Mouse (Mus musculus) embryonic facial prominence, embryonic 15.5 days (tissue): ENCODE measurements around the gene Ipo7. TPM values are rescaled to one million over a fixed set of nuclear protein-coding genes. Genes with fewer than 3 reads are reported as not detected.
"Not testable (repeated sequence)": the region's sequence is repeated elsewhere in the genome, so short reads cannot be mapped to it uniquely, and the experiment has no call there.

ENCODE experiments used
- ATAC-seq: fragments of 200-750 bp; cut with Nextera tagmentation; 2 replicates; pipeline ENCODE4 v1.8.0; 2017; ENCODE audit warnings: low read depth, moderate TSS enrichment; ENCODE audit not compliant: insufficient number of reproducible peaks, low FRiP score, low TSS enrichment
- H3K27ac ChIP-seq: fragments of 300-500 bp; sonication (generic); replicated peaks from 2 replicates; pipeline ENCODE4 v1.5.1; 2015; ENCODE audit warnings: mild to moderate bottlenecking, inconsistent platforms
- H3K27me3 ChIP-seq: fragments of 300-500 bp; sonication (generic); 2 replicates; pipeline ENCODE4 v1.6.1; 2015; ENCODE audit warnings: inconsistent platforms
- H3K36me3 ChIP-seq: fragments of 300-500 bp; sonication (generic); 2 replicates; pipeline ENCODE4 v1.6.1; 2015; ENCODE audit warnings: mild to moderate bottlenecking, inconsistent platforms
- H3K4me1 ChIP-seq: fragments of 300-500 bp; sonication (generic); 2 replicates; pipeline ENCODE4 v1.6.1; 2015; ENCODE audit warnings: inconsistent platforms
- H3K4me2 ChIP-seq: fragments of 300-500 bp; sonication (generic); replicated peaks from 2 replicates; pipeline ENCODE4 v1.6.1; 2015; ENCODE audit warnings: mild to moderate bottlenecking, inconsistent platforms
- H3K4me3 ChIP-seq: fragments of 300-500 bp; sonication (generic); replicated peaks from 2 replicates; pipeline ENCODE4 v1.5.1; 2015; ENCODE audit warnings: mild to moderate bottlenecking, inconsistent platforms
- H3K9ac ChIP-seq: fragments of 300-500 bp; sonication (generic); 2 replicates; pipeline ENCODE4 v1.6.1; 2015; ENCODE audit warnings: inconsistent platforms
- H3K9me3 ChIP-seq: fragments of 300-500 bp; sonication (generic); replicated peaks from 2 replicates; pipeline ENCODE4 v1.6.1; 2016; ENCODE audit warnings: inconsistent platforms
- WGBS: fragments of 180-500 bp; shearing (Covaris S2); methylation state at CpG from one replicate; pipeline ENCODE4 v1.1.7; 2015; 5-methylcytosine and 5-hydroxymethylcytosine counted together
- polyA plus RNA-seq: library from polyadenylated mRNA; unstranded; fragments of >200 nt; fragmentation: Nextera tagmentation; extraction: Ambion mirVana; gene quantifications from 2 replicates; pipeline ENCODE4 v1.2.1, GENCODE M21; 2015

The Ipo7 gene
- polyA plus RNA-seq, 1 experiment from 2014 or later = 39.5 TPM

DNA sequence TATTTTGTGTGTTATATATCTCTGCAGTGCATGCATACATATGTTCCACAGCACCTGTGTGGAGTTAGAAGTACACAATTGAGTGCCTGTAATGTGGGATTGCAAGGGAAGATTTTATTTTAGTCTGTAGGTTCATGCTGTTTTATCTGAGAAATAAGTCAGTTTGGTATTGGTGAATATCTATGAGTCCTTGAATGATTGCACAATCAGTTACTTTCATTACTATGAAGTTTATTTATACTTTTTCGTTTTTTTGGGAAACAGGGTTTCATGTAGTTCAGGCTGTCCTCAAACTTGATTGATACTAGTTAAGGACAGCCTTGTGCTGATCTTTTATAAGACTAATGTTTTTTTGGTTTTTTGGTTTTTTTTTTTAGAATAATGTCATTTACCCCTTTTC, 5.5 kb downstream of the Ipo7 start:
- 84% methylated on average over 1 of the region's 1 CpGs for WGBS
- no peak overlapping the region for H3K4me3 ChIP-seq
- H3K4me1 ChIP-seq = 0 out of 2 replicates have a peak, but pooled peaks cover 3% of the 10 kb centered on the region
- ATAC-seq = no peak
- H3K27me3 ChIP-seq = no peaks in the 10 kb centered on the region
- H3K9me3 ChIP-seq = no peaks in the 10 kb centered on the region
- H3K27ac ChIP-seq = no peak overlapping the region
- H3K36me3 ChIP-seq = peaks cover 6% of the 10 kb centered on the region; the same call in 1 of the 2 replicates
- H3K4me2 ChIP-seq = no peak overlapping the region
- no peak overlapping the region for H3K9ac ChIP-seq

GRCm38 (mm10) chr7:110026594-110026993, 8.5 kb downstream of the Ipo7 start:
- WGBS = 68% methylated on average over 2 of the region's 2 CpGs
- no peaks in the 10 kb centered on the region for H3K27me3 ChIP-seq
- H3K4me1 ChIP-seq = no peaks in the 10 kb centered on the region
- H3K9ac ChIP-seq = no peak overlapping the region
- no peaks in the 10 kb centered on the region for H3K9me3 ChIP-seq
- no peak overlapping the region for H3K4me3 ChIP-seq
- no peak overlapping the region for H3K4me2 ChIP-seq
- H3K27ac ChIP-seq = no peak overlapping the region
- peaks cover 28% of the 10 kb centered on the region for H3K36me3 ChIP-seq
- ATAC-seq = no peak

DNA sequence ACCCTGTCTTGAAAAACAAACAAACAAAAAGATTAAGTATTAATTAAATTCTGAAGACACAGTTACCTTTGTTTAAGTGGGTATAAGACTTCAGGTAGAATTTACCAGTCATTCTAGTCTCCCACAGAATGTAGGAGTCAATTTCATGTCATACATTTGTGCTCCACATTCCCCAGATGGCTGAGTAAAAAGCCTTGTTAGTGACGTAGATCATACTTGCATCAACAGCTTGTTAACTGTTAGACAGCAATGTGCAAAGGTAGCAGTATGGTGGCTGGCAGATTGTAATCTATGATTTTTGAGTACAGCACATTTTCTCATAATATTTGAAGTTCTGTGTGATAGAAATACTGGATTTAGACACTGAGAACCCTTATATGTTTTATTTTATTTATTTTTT, 10.8 kb downstream of the Ipo7 start:
- no peak overlapping the region for H3K4me2 ChIP-seq
- H3K36me3 ChIP-seq = peaks cover 46% of the 10 kb centered on the region
- WGBS = 47% methylated on average over 1 of the region's 1 CpGs
- ATAC-seq = no peak
- H3K4me3 ChIP-seq = no peak overlapping the region
- H3K27ac ChIP-seq = no peak overlapping the region
- no peaks in the 10 kb centered on the region for H3K4me1 ChIP-seq
- no peak overlapping the region for H3K9ac ChIP-seq
- H3K9me3 ChIP-seq = no peaks in the 10 kb centered on the region
- H3K27me3 ChIP-seq = no peaks in the 10 kb centered on the region

- H3K27ac ChIP-seq = no peak overlapping the region
- H3K27me3 ChIP-seq = no peaks in the 10 kb centered on the region
- 62% methylated on average over 3 of the region's 3 CpGs for WGBS
- no peak for ATAC-seq
- no peaks in the 10 kb centered on the region for H3K4me1 ChIP-seq
- H3K9ac ChIP-seq = no peak overlapping the region
- H3K4me2 ChIP-seq = no peak overlapping the region
- peaks cover 48% of the 10 kb centered on the region for H3K36me3 ChIP-seq
- no peaks in the 10 kb centered on the region for H3K9me3 ChIP-seq
- no peak overlapping the region for H3K4me3 ChIP-seq
Measured at GRCm38 (mm10) chr7:110030342-110030741, 12.3 kb downstream of the Ipo7 start.

GRCm38 (mm10) chr7:110057723-110058122, 39.6 kb downstream of the Ipo7 start:
- H3K9ac ChIP-seq, H3K4me3 ChIP-seq, H3K4me2 ChIP-seq, H3K27ac ChIP-seq, ATAC-seq, H3K27me3 ChIP-seq, H3K9me3 ChIP-seq: not testable (repeated sequence)
- H3K4me1 ChIP-seq = peaks cover 12% of the 10 kb centered on the region
- WGBS = 93% methylated on average over 2 of the region's 2 CpGs
- peaks cover 35% of the 10 kb centered on the region for H3K36me3 ChIP-seq

GRCm38 (mm10) chr7:110059092-110059785, 41.2 kb downstream of the Ipo7 start:
- H3K4me3 ChIP-seq = 0 out of 2 replicates have a peak overlapping the region, but pooled peaks have one; percentile 3
- no peak overlapping the region; the same call in 1 of the 2 replicates for H3K27ac ChIP-seq
- WGBS = 82% methylated on average over 12 of the region's 12 CpGs
- no peaks in the 10 kb centered on the region for H3K27me3 ChIP-seq
- peaks cover 30% of the 10 kb centered on the region for H3K36me3 ChIP-seq
- H3K9ac ChIP-seq = no peak overlapping the region
- H3K4me2 ChIP-seq = no peak overlapping the region
- H3K9me3 ChIP-seq = no peaks in the 10 kb centered on the region
- ATAC-seq = no peak
- H3K4me1 ChIP-seq = peaks cover 17% of the 10 kb centered on the region

DNA sequence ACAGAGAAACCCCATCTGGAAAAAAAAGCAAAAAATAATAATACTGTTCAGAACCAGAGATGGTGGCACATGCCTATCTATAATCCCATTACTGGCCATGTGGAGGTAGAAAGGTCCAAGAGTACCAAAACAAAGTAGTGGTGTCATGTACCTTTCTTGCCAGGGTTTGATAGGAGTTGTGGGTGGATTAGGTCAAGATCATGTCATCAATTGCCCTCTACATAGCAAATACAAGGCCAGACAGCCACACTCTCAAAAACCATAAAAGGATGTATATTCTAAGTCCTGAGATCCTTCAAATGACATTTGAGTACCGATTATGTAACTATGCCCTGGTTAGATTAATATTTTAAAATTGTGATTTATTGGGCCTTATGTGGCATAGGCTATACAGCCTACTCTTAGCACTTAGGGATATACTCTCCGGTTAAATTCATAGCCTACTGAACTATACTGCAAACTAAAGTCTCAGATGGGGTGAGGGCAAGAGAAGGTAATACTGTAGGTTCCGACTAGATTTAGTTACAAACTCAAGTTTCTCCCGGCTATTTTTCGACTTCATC, 42.1 kb downstream of the Ipo7 start:
- Histone ChIP-seq H3K4me1 (peaks cover 17% of the 10 kb centered on the region), H3K36me3 (peaks cover 25% of the 10 kb centered on the region), H3K9ac (peak overlapping the region; percentile 86; the same call in 1 of the 2 replicates), H3K27ac (peak overlapping the region; percentile 99), H3K9me3 (no peaks in the 10 kb centered on the region), H3K4me2 (peak overlapping the region; percentile 56), H3K4me3 (peak overlapping the region; percentile 69), H3K27me3 (no peaks in the 10 kb centered on the region)
- WGBS = 19% methylated on average over 5 of the region's 5 CpGs
- no peak for ATAC-seq

- peaks cover 17% of the 10 kb centered on the region for H3K4me1 ChIP-seq
- H3K36me3 ChIP-seq = peaks cover 23% of the 10 kb centered on the region
- peak overlapping the region; percentile 99 for H3K27ac ChIP-seq
- peak overlapping the region; percentile 56 for H3K4me2 ChIP-seq
- WGBS = under 1% methylated on average over 26 of the region's 26 CpGs
- ATAC-seq = no peak; the same call in 1 of the 2 replicates
- peak overlapping the region; percentile 69 for H3K4me3 ChIP-seq
- H3K27me3 ChIP-seq = no peaks in the 10 kb centered on the region
- no peaks in the 10 kb centered on the region for H3K9me3 ChIP-seq
- H3K9ac ChIP-seq = peak overlapping the region; percentile 86
Measured at GRCm38 (mm10) chr7:110060669-110061198, 42.7 kb downstream of the Ipo7 start.

DNA sequence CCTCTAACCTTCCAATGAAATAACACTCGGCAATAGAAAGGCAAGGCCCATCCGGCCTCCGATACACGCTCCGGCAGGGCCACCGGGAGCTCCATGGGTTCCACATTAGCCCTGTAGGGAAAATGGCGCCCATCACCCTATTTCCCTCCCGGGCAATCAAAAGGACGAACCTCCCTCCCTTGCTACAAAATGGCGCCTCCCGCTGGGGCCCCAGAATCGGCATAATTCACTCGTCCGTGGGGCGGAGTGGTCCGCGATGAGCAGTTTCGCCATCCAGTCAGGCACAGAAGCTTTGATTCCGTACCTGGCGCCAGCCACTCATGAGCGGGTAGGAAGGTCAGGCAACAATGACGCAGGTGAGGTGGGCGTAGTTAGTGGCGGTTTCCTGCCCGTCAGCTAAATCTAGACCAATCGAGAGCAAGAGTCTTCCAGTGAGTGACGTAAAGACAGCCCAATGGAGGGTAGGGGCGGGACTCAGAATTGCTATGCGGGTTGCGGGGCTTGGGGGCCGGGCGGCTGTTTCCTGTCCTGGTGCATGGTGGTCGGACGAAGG, 43.2 kb downstream of the Ipo7 start, which contains the start of gene Zfp143:
Gene Zfp143, plus strand, starts transcription at position 19 of the 553 bp plus-strand sequence.
- H3K36me3 ChIP-seq = peaks cover 22% of the 10 kb centered on the region
- peak within 1 kb of the TSS; percentile 90 for H3K9ac ChIP-seq
- peak; percentile 99 for ATAC-seq
- peak within 1 kb of the TSS; percentile 100 for H3K27ac ChIP-seq
- no peaks in the 10 kb centered on the region for H3K9me3 ChIP-seq
- peaks cover 17% of the 10 kb centered on the region for H3K4me1 ChIP-seq
- H3K4me2 ChIP-seq = peak within 1 kb of the TSS; percentile 56
- under 1% methylated on average over 34 of the region's 34 CpGs for WGBS
- peak within 1 kb of the TSS; percentile 69 for H3K4me3 ChIP-seq
- no peaks in the 10 kb centered on the region for H3K27me3 ChIP-seq

DNA sequence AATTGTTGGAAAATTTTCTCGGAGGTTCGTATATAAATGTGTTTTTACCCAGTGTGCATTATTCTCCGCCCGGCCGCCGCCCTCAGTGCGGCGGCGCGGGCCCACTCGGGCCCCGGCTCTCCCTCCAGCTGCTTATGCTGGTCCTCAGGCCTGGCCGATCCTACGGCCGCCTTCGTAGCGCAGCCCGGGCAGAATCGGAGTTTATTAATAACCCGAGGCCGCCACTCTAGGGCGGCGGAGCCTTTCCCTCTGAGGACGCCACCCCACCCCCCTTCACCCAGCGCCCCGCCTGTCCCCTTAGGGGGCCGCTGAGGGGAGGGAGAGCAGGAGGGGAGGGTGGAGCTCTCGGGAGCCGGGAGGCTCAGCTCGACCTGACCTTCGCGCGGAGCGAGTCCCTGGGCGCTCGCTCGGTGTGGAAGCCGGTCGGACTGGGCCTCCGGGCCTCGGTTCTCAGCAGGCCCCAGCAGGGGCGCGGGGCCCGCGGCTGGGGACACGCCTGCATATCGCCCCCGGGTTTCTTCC, 43.7 kb downstream of the Ipo7 start:
- H3K27ac ChIP-seq = peak overlapping the region; percentile 100
- peak overlapping the region; percentile 49 for H3K4me2 ChIP-seq
- H3K9me3 ChIP-seq = no peaks in the 10 kb centered on the region
- H3K9ac ChIP-seq = peak overlapping the region; percentile 90
- WGBS = under 1% methylated on average over 47 of the region's 48 CpGs
- peaks cover 20% of the 10 kb centered on the region for H3K36me3 ChIP-seq
- peak; percentile 86 for ATAC-seq
- H3K4me1 ChIP-seq = peaks cover 17% of the 10 kb centered on the region
- no peaks in the 10 kb centered on the region for H3K27me3 ChIP-seq
- H3K4me3 ChIP-seq = peak overlapping the region; percentile 69

GRCm38 (mm10) chr7:110063731-110064130, 45.7 kb downstream of the Ipo7 start:
- Histone ChIP-seq H3K27ac (no peak overlapping the region), H3K9ac (no peak overlapping the region), H3K4me3 (no peak overlapping the region), H3K36me3 (peaks cover 24% of the 10 kb centered on the region), H3K4me1 (peaks cover 17% of the 10 kb centered on the region), H3K9me3 (no peaks in the 10 kb centered on the region), H3K4me2 (no peak overlapping the region), H3K27me3 (no peaks in the 10 kb centered on the region)
- ATAC-seq = no peak
- 96% methylated on average over 9 of the region's 9 CpGs for WGBS
